Comparison of ENCODE assay signal across 14 mouse cellular contexts in the genomic region with DNA sequence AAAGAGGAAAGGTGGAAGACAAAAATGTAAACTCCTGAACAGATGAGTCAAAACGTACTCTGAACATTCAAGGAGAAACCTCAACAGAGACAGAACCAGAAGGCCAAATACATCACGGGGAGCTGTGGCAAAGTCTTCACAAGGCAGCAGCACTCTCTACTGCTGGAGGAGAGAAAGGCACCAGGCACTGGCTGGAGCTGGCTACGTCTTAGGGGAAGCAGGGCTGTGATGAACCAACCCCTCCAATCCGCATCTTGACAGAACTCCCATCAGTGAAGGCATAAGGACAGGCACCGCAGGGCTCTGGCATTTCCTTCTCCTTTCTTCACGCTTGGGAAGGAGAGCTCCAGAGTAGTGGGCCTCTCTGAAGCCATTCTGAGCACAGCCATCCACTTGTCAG. TPM values are rescaled to one million over a fixed set of nuclear protein-coding genes. Genes with fewer than 3 reads are reported as not detected.
DNase-seq lines count a peak whose midpoint lies in the region; ATAC-seq and TF ChIP-seq lines count a peak whose summit lies in the region.
"Had no signal": no experiment of that assay in that cellular context is flagged by ENCODE, and none has a peak within 500 bp of the region (broad histone marks: within the 10 kb centered on the region; RNA-seq: fewer than 3 reads in every experiment).

No protein-coding gene starts in this region.

- no peak for TF ChIP-seq EP300 in liver, postnatal 0 days (IDR thresholded peaks at IDR 0.05; ENCODE audit: low read depth)

- H3K27ac ChIP-seq in forebrain, postnatal 0 days (ENCODE audit: low read depth, low read length) = no peak overlapping the region
- no peak overlapping the region for H3K27ac ChIP-seq in forebrain, embryonic 11.5 days (ENCODE audit: low read depth, low read length)
- H3K27ac ChIP-seq in liver, postnatal 0 days (ENCODE audit: low read depth) = peak overlapping the region; percentile 24; the same call in 1 of the 2 replicates
- H3K27ac ChIP-seq: forebrain, embryonic 13.5 days; hindbrain, embryonic 13.5 days; midbrain, embryonic 10.5 days had no signal

- WGBS in forebrain, postnatal 0 days = 90% methylated on average over 6 of the region's 6 CpGs
- WGBS in forebrain, embryonic 11.5 days = 90% methylated on average over 6 of the region's 6 CpGs
- WGBS in liver, postnatal 0 days (ENCODE audit: insufficient replicate concordance) = 80% methylated on average over 6 of the region's 6 CpGs

- no peaks in the 10 kb centered on the region for H3K9me3 ChIP-seq in forebrain, postnatal 0 days (ENCODE audit: low read length)
- no peaks in the 10 kb centered on the region for H3K9me3 ChIP-seq in forebrain, embryonic 11.5 days (ENCODE audit: control insufficient read depth, low read length)
- H3K9me3 ChIP-seq in liver, postnatal 0 days (ENCODE audit: low read length) = no peaks in the 10 kb centered on the region
- H3K9me3 ChIP-seq: forebrain, embryonic 13.5 days; hindbrain, embryonic 13.5 days; midbrain, embryonic 10.5 days had no signal

- no peak overlapping the region for H3K4me2 ChIP-seq in forebrain, postnatal 0 days (ENCODE audit: low read depth)
- H3K4me2 ChIP-seq in forebrain, embryonic 11.5 days (ENCODE audit: low read depth, low read length, severe bottlenecking) = no peak overlapping the region
- no peak overlapping the region for H3K4me2 ChIP-seq in liver, postnatal 0 days (ENCODE audit: low read depth, low read length)
- H3K4me2 ChIP-seq: forebrain, embryonic 13.5 days; heart, embryonic 11.5 days; hindbrain, embryonic 13.5 days; lung, embryonic 14.5 days had no signal

- no peak overlapping the region for H3K4me3 ChIP-seq in forebrain, postnatal 0 days (ENCODE audit: low read depth, low read length)
- H3K4me3 ChIP-seq in forebrain, embryonic 11.5 days (ENCODE audit: low read depth, low read length) = no peak overlapping the region
- no peak overlapping the region for H3K4me3 ChIP-seq in liver, postnatal 0 days (ENCODE audit: low read depth, low read length)
- H3K4me3 ChIP-seq: forebrain, embryonic 13.5 days; hindbrain, embryonic 13.5 days; midbrain, embryonic 10.5 days had no signal

- ATAC-seq in forebrain, postnatal 0 days = no peak
- no peak for ATAC-seq in forebrain, embryonic 11.5 days (replicated peaks; ENCODE audit: low FRiP score)
- no peak for ATAC-seq in liver, postnatal 0 days
- ATAC-seq in common myeloid progenitor, adult 5-6 weeks (replicated peaks; ENCODE audit: low read depth, poor library complexity, severe bottlenecking) = 0 out of 2 replicates have a peak, but pooled peaks have one; percentile 32
- ATAC-seq: forebrain, embryonic 13.5 days had no signal

- no peaks in the 10 kb centered on the region for H3K4me1 ChIP-seq in forebrain, postnatal 0 days (ENCODE audit: insufficient read depth)
- no peaks in the 10 kb centered on the region for H3K4me1 ChIP-seq in forebrain, embryonic 11.5 days (replicated peaks; ENCODE audit: control insufficient read depth, insufficient read depth, low read length)
- H3K4me1 ChIP-seq in liver, postnatal 0 days (ENCODE audit: insufficient read depth) = peaks cover 10% of the 10 kb centered on the region
- H3K4me1 ChIP-seq: midbrain, embryonic 10.5 days had no signal

- H3K36me3 ChIP-seq in forebrain, postnatal 0 days (ENCODE audit: insufficient read depth) = no peaks in the 10 kb centered on the region
- H3K36me3 ChIP-seq in forebrain, embryonic 11.5 days (ENCODE audit: control insufficient read depth, insufficient read depth, low read length) = no peaks in the 10 kb centered on the region
- H3K36me3 ChIP-seq in liver, postnatal 0 days (replicated peaks; ENCODE audit: insufficient read depth, low read length) = peaks cover 4% of the 10 kb centered on the region; the same call in 1 of the 2 replicates

- H3K9ac ChIP-seq in forebrain, postnatal 0 days = no peak overlapping the region
- no peak overlapping the region for H3K9ac ChIP-seq in forebrain, embryonic 11.5 days (ENCODE audit: low read length)
- H3K9ac ChIP-seq in liver, postnatal 0 days (replicated peaks) = no peak overlapping the region
- H3K9ac ChIP-seq: forebrain, embryonic 13.5 days; hindbrain, embryonic 13.5 days; lung, embryonic 14.5 days had no signal

- no peak for DNase-seq in forebrain, postnatal 0 days
- DNase-seq in forebrain, embryonic 11.5 days (ENCODE audit: low spot score) = no peak
- no peak for DNase-seq in liver, postnatal 0 days
- no peak for DNase-seq in liver
- peak; percentile 39 for DNase-seq in R1 (ENCODE audit: low read depth, low spot score)
- no peak for DNase-seq in left cerebral cortex, adult 9 months (ENCODE audit: low spot score in 2 of 2)
- DNase-seq in layer of hippocampus, adult 8-10 months (ENCODE audit: low spot score in 2 of 2) = no peak
- DNase-seq: kidney, adult 9 months; lung, embryonic 14.5 days had no signal

- peak; percentile 14; the same call in 1 of the 2 replicates for TF ChIP-seq CTCF in forebrain, postnatal 0 days (IDR thresholded peaks at IDR 0.05; ENCODE audit: low read depth)
- TF ChIP-seq CTCF in liver, postnatal 0 days (IDR thresholded peaks at IDR 0.05; ENCODE audit: low read depth) = peak; percentile 22; the same call in 1 of the 2 replicates

- H3K27me3 ChIP-seq in forebrain, postnatal 0 days (ENCODE audit: insufficient read depth, low read length) = no peaks in the 10 kb centered on the region
- H3K27me3 ChIP-seq in forebrain, embryonic 11.5 days (ENCODE audit: control insufficient read depth, insufficient read depth, low read length) = no peaks in the 10 kb centered on the region
- no peaks in the 10 kb centered on the region for H3K27me3 ChIP-seq in liver, postnatal 0 days (ENCODE audit: insufficient read depth, low read length)
- H3K27me3 ChIP-seq: forebrain, embryonic 13.5 days; hindbrain, embryonic 13.5 days had no signal

RNA-seq across cellular contexts. Expression of gene Nkiras2, which starts 7.4 kb away (rescaled TPM):
- total RNA-seq in forebrain, postnatal 0 days (2014; rRNA removed) = 83.0 and 100 TPM in 2 replicates
- polyA plus RNA-seq in forebrain, postnatal 0 days (2015; fragmentation: Nextera tagmentation; extraction: Ambion mirVana) = 81.1 and 81.4 TPM in 2 replicates
- 94.5 and 107 TPM in 2 replicates for polyA plus RNA-seq in forebrain, embryonic 11.5 days (2014; fragmentation: Nextera tagmentation; extraction: Ambion mirVana)
- polyA plus RNA-seq in liver, postnatal 0 days (2015; fragmentation: Nextera tagmentation; extraction: Ambion mirVana) = 18.3 and 19.2 TPM in 2 replicates
- 14.0 and 16.2 TPM in 2 replicates for total RNA-seq in common myeloid progenitor, adult 5-6 weeks (2017)
- total RNA-seq in layer of hippocampus, adult 8-10 months (2022) = 10 to 100 TPM; 11.7 to 13.4 (median 12.1) TPM

RNA-seq across cellular contexts. Expression of gene Dnajc7, which starts 8.3 kb away (rescaled TPM):
- 104 and 111 TPM in 2 replicates for total RNA-seq in forebrain, postnatal 0 days (2014; rRNA removed)
- 232 and 248 TPM in 2 replicates for polyA plus RNA-seq in forebrain, postnatal 0 days (2015; fragmentation: Nextera tagmentation; extraction: Ambion mirVana)
- 95.9 and 105 TPM in 2 replicates for polyA plus RNA-seq in forebrain, embryonic 11.5 days (2014; fragmentation: Nextera tagmentation; extraction: Ambion mirVana)
- polyA plus RNA-seq in liver, postnatal 0 days (2015; fragmentation: Nextera tagmentation; extraction: Ambion mirVana) = 45.1 and 49.1 TPM in 2 replicates
- 91.4 and 211 TPM in 2 replicates for total RNA-seq in common myeloid progenitor, adult 5-6 weeks (2017)
- 100 to 1,000 TPM; 255 to 304 (median 273) TPM for total RNA-seq in layer of hippocampus, adult 8-10 months (2022)

RNA-seq across cellular contexts. Expression of gene Cnp, which starts 36.9 kb away (rescaled TPM):
- 37.3 and 41.5 TPM in 2 replicates for total RNA-seq in forebrain, postnatal 0 days (2014; rRNA removed)
- 44.8 and 56.2 TPM in 2 replicates for polyA plus RNA-seq in forebrain, postnatal 0 days (2015; fragmentation: Nextera tagmentation; extraction: Ambion mirVana)
- 18.3 and 20.3 TPM in 2 replicates for polyA plus RNA-seq in forebrain, embryonic 11.5 days (2014; fragmentation: Nextera tagmentation; extraction: Ambion mirVana)
- 20.2 and 21.9 TPM in 2 replicates for polyA plus RNA-seq in liver, postnatal 0 days (2015; fragmentation: Nextera tagmentation; extraction: Ambion mirVana)
- total RNA-seq in common myeloid progenitor, adult 5-6 weeks (2017) = 34.8 and 36.4 TPM in 2 replicates
- total RNA-seq in layer of hippocampus, adult 8-10 months (2022) = 100 to 1,000 TPM; 162 to 216 (median 203) TPM
